Mouse (Mus musculus) hindbrain, postnatal 0 days (tissue): ENCODE data around the gene Ankdd1a. TPM values are rescaled to one million over a fixed set of nuclear protein-coding genes. Genes with fewer than 3 reads are reported as not detected.

Experiments
- ATAC-seq: fragments of 200-750 bp; cut with Nextera tagmentation; 2 replicates; pipeline ENCODE4 v1.8.0; 2017; ENCODE audit warnings: mild to moderate bottlenecking, moderate TSS enrichment, moderate library complexity
- DNase-seq: peaks from one replicate; pipeline ENCODE4 v3.0.0-alpha.2; 2015; ENCODE audit warnings: low spot score
- H3K27ac ChIP-seq: fragments of 300-500 bp; sonication (generic); 2 replicates; pipeline ENCODE4 v1.5.1; 2014; ENCODE audit warnings: mild to moderate bottlenecking
- H3K27me3 ChIP-seq: fragments of 300-500 bp; sonication (generic); 2 replicates; pipeline ENCODE4 v1.6.1; 2014; ENCODE audit warnings: low read length, mixed read lengths; ENCODE audit not compliant: insufficient read depth
- H3K36me3 ChIP-seq: fragments of 300-500 bp; sonication (generic); 2 replicates; pipeline ENCODE4 v1.6.1; 2014; ENCODE audit warnings: low read length, mixed read lengths; ENCODE audit not compliant: insufficient read depth
- H3K4me1 ChIP-seq: fragments of 300-500 bp; sonication (generic); 2 replicates; pipeline ENCODE4 v1.6.1; 2014; ENCODE audit warnings: antibody characterized with exemption, low read length, mixed read lengths; ENCODE audit not compliant: insufficient read depth
- H3K4me2 ChIP-seq: fragments of 300-500 bp; sonication (generic); 2 replicates; pipeline ENCODE4 v1.6.1; 2014; ENCODE audit warnings: low read depth, mild to moderate bottlenecking, low read length, moderate library complexity, mixed read lengths
- H3K4me3 ChIP-seq: fragments of 300-500 bp; sonication (generic); 2 replicates; pipeline ENCODE4 v1.5.1; 2014; ENCODE audit warnings: low read length
- H3K9ac ChIP-seq: fragments of 300-500 bp; sonication (generic); replicated peaks from 2 replicates; pipeline ENCODE4 v1.6.1; 2014; ENCODE audit warnings: mild to moderate bottlenecking, low read length, moderate library complexity, mixed read lengths
- H3K9me3 ChIP-seq: fragments of 300-500 bp; sonication (generic); 2 replicates; pipeline ENCODE4 v1.6.1; 2016; ENCODE audit warnings: low read length, mixed read lengths
- CTCF ChIP-seq: IDR thresholded peaks from 2 replicates; pipeline ENCODE4 v1.5.1; 2016; ENCODE audit warnings: antibody characterized with exemption, control low read depth, low read depth
- WGBS: fragments of 180-500 bp; shearing (Covaris S2); extraction: QIAGEN DNeasy Blood & Tissue Kit; methylation state at CpG from one replicate; pipeline ENCODE4 v1.1.7; 2014; 5-methylcytosine and 5-hydroxymethylcytosine counted together
- polyA plus RNA-seq: library from polyadenylated mRNA; unstranded; fragments of >200 nt; fragmentation: Nextera tagmentation; extraction: Ambion mirVana; gene quantifications from 2 replicates; pipeline ENCODE4 v1.2.1, GENCODE M21; 2015
- total RNA-seq: library from RNA; depleted of rRNA; stranded (reverse); fragments of >200 nt; gene quantifications from 2 replicates; pipeline ENCODE4 v1.2.3, GENCODE M21; 2014

Gene Ankdd1a
- total and polyA plus RNA-seq, 2 experiments from 2014 or later, result 1.2 to 5.9 TPM

DNA sequence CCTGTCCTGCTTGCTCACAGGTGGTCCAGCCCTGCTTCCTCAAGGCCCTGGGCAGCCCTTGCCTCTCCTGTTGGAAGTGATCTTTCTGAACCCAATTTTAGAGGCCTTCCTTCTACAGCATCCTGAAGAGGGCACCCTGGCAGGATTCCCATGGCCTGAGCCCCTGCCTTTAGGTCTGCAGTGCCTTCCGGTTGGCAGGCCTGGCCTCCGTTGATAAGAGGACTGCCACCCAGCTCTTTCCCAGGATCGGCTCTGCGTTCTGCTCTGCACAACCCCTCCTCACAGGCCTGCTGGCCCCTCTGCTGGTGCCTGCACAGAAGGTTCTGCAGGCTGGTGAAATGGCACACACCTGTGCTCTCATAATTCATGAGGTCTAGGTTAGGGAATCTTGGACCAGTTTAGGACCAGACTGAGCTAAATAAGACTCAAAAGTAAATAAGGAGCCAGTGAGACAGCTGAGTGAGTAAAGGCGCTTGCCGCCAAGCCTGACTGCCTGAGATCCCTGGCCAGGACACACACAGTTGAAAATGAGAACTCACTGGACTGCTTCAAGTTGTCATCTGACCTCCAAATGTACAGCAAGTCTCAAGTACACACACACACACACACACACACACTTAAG, 8.5 kb upstream of the Ankdd1a start:
- no peak for TF ChIP-seq CTCF
- Histone ChIP-seq H3K9me3 (no peaks in the 10 kb centered on the region), H3K4me2 (no peak overlapping the region), H3K27ac (no peak overlapping the region), H3K4me3 (no peak overlapping the region), H3K4me1 (no peaks in the 10 kb centered on the region), H3K36me3 (no peaks in the 10 kb centered on the region), H3K27me3 (no peaks in the 10 kb centered on the region), H3K9ac (no peak overlapping the region)
- DNase-seq, result no peak
- 76% methylated on average over 6 of the region's 6 CpGs for WGBS
- no peak for ATAC-seq

DNA sequence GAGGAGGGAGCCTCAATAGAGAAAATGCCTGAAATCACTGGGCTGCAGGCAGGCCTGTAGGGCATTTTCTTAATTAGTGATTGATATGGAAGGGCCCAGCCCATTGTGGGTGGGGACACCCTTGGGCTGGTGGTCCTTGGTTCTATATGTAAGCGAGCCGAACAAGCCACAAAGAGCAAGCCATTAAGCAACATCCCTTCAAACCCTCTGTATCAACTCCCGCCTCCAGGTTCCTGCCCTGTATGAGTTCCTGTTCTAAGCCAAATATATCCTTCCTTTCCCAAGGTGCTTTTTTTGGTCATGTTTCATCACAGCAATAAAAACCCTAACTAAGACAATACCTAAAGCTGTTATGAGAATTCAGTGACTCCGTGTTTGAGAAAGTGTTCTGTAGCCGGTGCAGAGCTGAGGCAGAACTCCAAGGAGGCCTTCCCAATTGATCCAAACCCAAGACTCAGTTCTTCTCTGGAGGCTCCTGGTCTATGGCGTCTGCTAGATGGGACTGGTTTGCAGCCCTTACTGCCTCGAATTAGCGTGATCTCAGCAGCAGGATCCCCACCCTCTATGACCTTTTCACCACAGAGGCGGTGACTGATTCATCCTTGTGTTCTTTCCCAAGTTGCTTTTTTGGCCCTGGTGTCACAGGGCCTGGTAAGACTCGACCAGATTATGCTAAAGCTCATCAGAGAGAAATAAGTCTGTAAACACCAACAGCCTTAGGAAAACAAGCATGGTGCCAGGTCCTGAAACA, 5.6 kb upstream of the Ankdd1a start:
- Histone ChIP-seq H3K4me1 (0 out of 2 replicates have a peak, but pooled peaks cover 6% of the 10 kb centered on the region), H3K4me3 (no peak overlapping the region), H3K27ac (no peak overlapping the region), H3K9ac (no peak overlapping the region), H3K9me3 (no peaks in the 10 kb centered on the region), H3K27me3 (no peaks in the 10 kb centered on the region), H3K4me2 (no peak overlapping the region), H3K36me3 (no peaks in the 10 kb centered on the region)
- TF ChIP-seq CTCF, result no peak
- DNase-seq (no peak), ATAC-seq (no peak)
- WGBS, result 82% methylated on average over 10 of the region's 10 CpGs

DNA sequence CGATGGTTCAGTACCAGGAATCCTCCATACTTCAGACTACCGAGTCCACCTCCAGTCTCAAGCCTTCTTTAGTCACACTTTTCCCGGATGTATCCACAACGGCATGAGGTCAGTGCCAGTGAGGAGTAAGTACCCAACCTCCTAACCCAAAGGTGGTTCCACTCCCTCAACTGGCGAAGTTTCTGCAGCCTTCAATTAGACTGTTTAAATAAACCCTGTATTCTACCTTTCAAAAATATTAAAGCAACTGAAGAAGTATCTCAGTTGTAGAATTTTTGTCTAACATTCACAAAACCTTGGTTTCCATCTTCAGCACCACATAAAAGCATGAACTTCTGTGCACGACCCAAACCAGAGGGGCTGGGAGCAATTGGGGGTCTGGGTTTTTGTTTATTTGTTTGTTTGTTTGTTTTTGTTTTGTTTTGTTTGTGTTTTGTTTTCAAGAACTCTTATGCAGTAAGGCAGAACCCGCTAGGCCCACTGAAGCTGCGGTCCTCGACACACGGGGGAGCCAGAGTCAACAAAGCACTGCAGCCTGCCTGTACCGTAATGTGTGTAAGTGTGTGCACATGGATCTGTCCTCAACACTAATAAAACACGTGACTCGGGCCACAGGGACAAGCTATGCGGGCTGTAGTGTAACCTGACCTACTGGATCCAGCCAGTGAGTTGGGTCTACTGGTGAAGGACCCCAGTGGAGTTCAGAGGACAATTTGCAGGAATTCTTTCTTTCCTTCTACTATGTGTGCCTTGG, 3.8 kb upstream of the Ankdd1a start:
- 0 out of 2 replicates have a peak overlapping the region, but pooled peaks have one; percentile 3 for H3K4me2 ChIP-seq
- ATAC-seq, result peak; percentile 82
- 0 out of 2 replicates have a peak, but pooled peaks cover 6% of the 10 kb centered on the region for H3K4me1 ChIP-seq
- no peaks in the 10 kb centered on the region for H3K36me3 ChIP-seq
- DNase-seq, result peak; percentile 93
- WGBS, result 21% methylated on average over 14 of the region's 14 CpGs
- TF ChIP-seq CTCF, result peak; percentile 93
- H3K9ac ChIP-seq, result no peak overlapping the region
- H3K27ac ChIP-seq, result no peak overlapping the region
- H3K4me3 ChIP-seq, result no peak overlapping the region
- no peaks in the 10 kb centered on the region for H3K27me3 ChIP-seq
- no peaks in the 10 kb centered on the region for H3K9me3 ChIP-seq

DNA sequence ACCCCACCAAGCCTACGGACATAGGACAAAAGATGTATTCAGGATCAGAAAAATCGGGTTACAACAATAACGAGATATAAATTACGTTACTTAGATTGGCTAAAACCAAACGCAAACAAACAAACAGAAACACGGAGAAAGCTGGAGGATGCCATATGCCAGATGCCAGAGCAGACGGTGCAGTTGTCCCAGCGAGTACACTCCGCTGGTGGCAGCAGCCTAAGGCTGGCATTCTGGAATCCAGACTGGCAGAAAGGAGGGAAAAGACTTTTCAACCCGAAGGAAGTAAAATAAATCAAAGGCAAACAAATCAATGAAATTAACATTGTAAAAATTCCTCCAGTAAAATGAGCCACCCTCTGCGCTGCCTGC, 498 bp upstream of the Ankdd1a start:
- ATAC-seq, result peak; percentile 51; the same call in 1 of the 2 replicates
- TF ChIP-seq CTCF, result no peak
- H3K9ac ChIP-seq, result peak overlapping the region; percentile 44
- peak; percentile 68 for DNase-seq
- 0 out of 2 replicates have a peak, but pooled peaks cover 6% of the 10 kb centered on the region for H3K4me1 ChIP-seq
- no peaks in the 10 kb centered on the region for H3K36me3 ChIP-seq
- H3K9me3 ChIP-seq, result no peaks in the 10 kb centered on the region
- peak overlapping the region; percentile 67 for H3K27ac ChIP-seq
- H3K27me3 ChIP-seq, result no peaks in the 10 kb centered on the region
- peak overlapping the region; percentile 69 for H3K4me2 ChIP-seq
- 5% methylated on average over 11 of the region's 11 CpGs for WGBS
- peak overlapping the region; percentile 32 for H3K4me3 ChIP-seq

DNA sequence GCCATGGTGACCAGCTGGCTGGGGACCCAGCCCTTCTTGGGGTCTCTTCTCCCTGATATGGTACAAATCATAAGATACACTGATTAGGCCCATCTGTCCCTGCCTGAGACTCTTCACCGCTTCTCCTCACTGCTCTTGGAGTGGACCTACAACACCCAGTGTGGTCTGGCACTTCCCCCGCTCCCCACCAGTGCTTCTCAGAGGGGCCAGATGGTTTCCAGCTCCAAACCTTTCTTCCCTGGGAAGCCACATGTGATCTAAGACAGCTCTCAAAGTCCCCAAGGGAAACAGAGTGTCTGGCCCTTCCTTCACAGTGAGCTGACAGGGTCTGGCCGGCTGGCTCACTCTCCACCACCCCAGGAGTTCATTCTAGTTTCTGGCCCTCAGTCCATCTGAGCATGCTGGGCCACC, 5.1 kb downstream of the Ankdd1a start:
- no peak for TF ChIP-seq CTCF
- Histone ChIP-seq H3K9me3 (no peaks in the 10 kb centered on the region), H3K27me3 (no peaks in the 10 kb centered on the region), H3K4me2 (no peak overlapping the region), H3K36me3 (no peaks in the 10 kb centered on the region), H3K4me1 (no peaks in the 10 kb centered on the region), H3K4me3 (no peak overlapping the region), H3K9ac (no peak overlapping the region), H3K27ac (peak overlapping the region; percentile 34)
- peak; percentile 73 for DNase-seq
- ATAC-seq, result peak; percentile 82
- 35% methylated on average over 3 of the region's 3 CpGs for WGBS

DNA sequence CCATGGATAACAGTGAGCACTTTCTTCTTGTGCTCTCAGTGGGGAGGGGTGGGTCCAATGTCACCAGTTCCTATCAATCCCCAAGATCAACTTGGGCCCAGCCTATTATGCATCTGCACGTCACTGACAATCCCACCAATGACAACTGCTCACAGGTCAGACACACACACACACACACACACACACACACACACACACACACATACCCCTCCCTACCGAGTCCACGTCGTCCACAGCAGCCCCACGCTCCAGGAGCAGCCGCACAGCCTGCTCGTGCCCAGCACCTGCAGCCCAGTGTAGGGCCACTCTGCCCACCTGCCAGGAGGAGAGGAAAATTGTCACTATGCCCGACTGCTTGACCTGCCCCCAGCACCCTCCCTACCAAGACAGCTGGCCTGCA, 5.6 kb downstream of the Ankdd1a start:
- no peak for TF ChIP-seq CTCF
- no peaks in the 10 kb centered on the region for H3K36me3 ChIP-seq
- H3K9ac ChIP-seq, result no peak overlapping the region
- H3K4me3 ChIP-seq, result no peak overlapping the region
- 47% methylated on average over 8 of the region's 8 CpGs for WGBS
- H3K4me2 ChIP-seq, result no peak overlapping the region
- H3K27ac ChIP-seq, result peak overlapping the region; percentile 34
- ATAC-seq (peak; percentile 78), DNase-seq (no peak)
- H3K9me3 ChIP-seq, result no peaks in the 10 kb centered on the region
- no peaks in the 10 kb centered on the region for H3K27me3 ChIP-seq
- no peaks in the 10 kb centered on the region for H3K4me1 ChIP-seq
